Mouse (Mus musculus) erythroblast, embryonic 14.5 days (primary cell): ENCODE measurements around the gene Cpt1c.

Experiments
- GATA1 ChIP-seq: IDR thresholded peaks from 2 replicates; pipeline ENCODE4 v1.6.1; 2012; ENCODE audit warnings: low read length, inconsistent platforms, mixed read lengths
- TAL1 ChIP-seq: IDR thresholded peaks from 3 replicates; pipeline ENCODE4 v1.6.1; 2012; ENCODE audit warnings: low read length, inconsistent platforms, mixed read lengths

DNA sequence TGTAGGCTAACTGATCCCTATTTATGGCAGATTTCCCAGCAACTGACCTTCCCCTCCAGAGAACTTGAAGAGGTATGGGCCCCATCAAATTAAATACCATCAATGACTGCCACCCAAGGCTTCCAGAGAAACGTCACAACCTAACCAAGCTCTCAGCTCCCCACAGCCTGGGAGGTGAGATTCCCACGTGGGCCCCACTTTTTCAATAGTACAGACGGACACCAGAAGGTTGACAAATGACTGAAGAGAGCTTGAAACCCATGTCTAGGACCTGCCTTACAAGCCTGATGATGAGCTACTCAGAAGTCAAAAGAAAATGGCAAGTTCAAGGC is 10.1 kb upstream of the Cpt1c start:
- TF ChIP-seq GATA1 (no peak), TAL1 (no peak)
